In genomic region chr2:80298334-80298733, GRCm38 (mm10) we compare ENCODE assay signal across 19 mouse cellular contexts. TPM values are rescaled to one million over a fixed set of nuclear protein-coding genes. Genes with fewer than 3 reads are reported as not detected.
DNase-seq lines count a peak whose midpoint lies in the region; ATAC-seq lines count a peak whose summit lies in the region.
"Had no signal": no experiment of that assay in that cellular context is flagged by ENCODE, and none has a peak within 500 bp of the region (broad histone marks: within the 10 kb centered on the region; RNA-seq: fewer than 3 reads in every experiment).

No protein-coding gene starts in this region.

- ATAC-seq in common myeloid progenitor, adult 5-6 weeks (replicated peaks; ENCODE audit: low read depth, poor library complexity, severe bottlenecking), result peak; percentile 94
- ATAC-seq in megakaryocyte progenitor cell, adult 5-6 weeks (replicated peaks; ENCODE audit: poor library complexity), result peak; percentile 94
- ATAC-seq: activated CD4-positive, CD25-positive, alpha-beta regulatory T cell, adult 4 months; forebrain, embryonic 16.5 days; hindbrain, embryonic 16.5 days; inflammation-experienced regulatory T-cells, adult 6 months; Patski had no signal

- peak; percentile 79 for DNase-seq in A20 (ENCODE audit: low read depth, low spot score)
- DNase-seq in adrenal gland, adult 18-20 months (ENCODE audit: low spot score in 2 of 2), result no peak
- DNase-seq in thymus, postnatal 14 days, result no peak
- no peak for DNase-seq in retina, postnatal 1 day
- DNase-seq: adrenal gland, adult 2 months; adrenal gland, postnatal 25 days; cerebellum, adult 18-20 months; cerebellum, adult 9-11 months; cerebellum, postnatal 36 days; gastrocnemius, postnatal 10 days; heart, postnatal 36 days had no signal

RNA-seq across cellular contexts. Expression of gene Prdx6b, which starts 6.1 kb away (rescaled TPM):
- total RNA-seq in common myeloid progenitor, adult 5-6 weeks (2017), result not detected in 2 replicates
- total RNA-seq in megakaryocyte progenitor cell, adult 5-6 weeks (2015), result not detected in 2 replicates
- total RNA-seq in megakaryocyte progenitor cell, adult 5-6 weeks (2017), result not detected in 2 replicates
- total RNA-seq in adrenal gland, adult 18-20 months (2021), result not detected
- total RNA-seq: adrenal gland, adult 2 months; adrenal gland, postnatal 25 days; gastrocnemius, postnatal 10 days; gastrocnemius, postnatal 4 days; heart, postnatal 36 days had no signal

RNA-seq across cellular contexts. Expression of gene Dnajc10, which starts 16.9 kb away (rescaled TPM):
- total RNA-seq in common myeloid progenitor, adult 5-6 weeks (2017), result 66.2 and 105 TPM in 2 replicates
- 106 and 111 TPM in 2 replicates for total RNA-seq in megakaryocyte progenitor cell, adult 5-6 weeks (2015)
- total RNA-seq in megakaryocyte progenitor cell, adult 5-6 weeks (2017), result 118 and 123 TPM in 2 replicates
- 10 to 100 TPM; 41.1 to 46.5 TPM for total RNA-seq in adrenal gland, adult 18-20 months (2021)
